Mouse (Mus musculus) forebrain, embryonic 16.5 days (tissue): ENCODE results near the gene Rgs4. TPM values are rescaled to one million over a fixed set of nuclear protein-coding genes. Genes with fewer than 3 reads are reported as not detected.

Experiments
- ATAC-seq: fragments of 200-750 bp; cut with Nextera tagmentation; 2 replicates; pipeline ENCODE4 v1.8.0; 2017; ENCODE audit warnings: mild to moderate bottlenecking, moderate library complexity
- H3K27ac ChIP-seq: fragments of 300-500 bp; sonication (generic); 2 replicates; pipeline ENCODE4 v1.5.1; 2014; ENCODE audit warnings: low read length, control low read depth
- H3K27me3 ChIP-seq: fragments of 300-500 bp; sonication (generic); replicated peaks from 2 replicates; pipeline ENCODE4 v1.6.1; 2014; ENCODE audit warnings: low read length; ENCODE audit not compliant: control insufficient read depth, insufficient read depth
- H3K36me3 ChIP-seq: fragments of 300-500 bp; sonication (generic); 2 replicates; pipeline ENCODE4 v1.6.1; 2014; ENCODE audit not compliant: control insufficient read depth, insufficient read depth
- H3K4me1 ChIP-seq: fragments of 300-500 bp; sonication (generic); replicated peaks from 2 replicates; pipeline ENCODE4 v1.6.1; 2014; ENCODE audit warnings: low read length; ENCODE audit not compliant: control insufficient read depth, insufficient read depth
- H3K4me2 ChIP-seq: fragments of 300-500 bp; sonication (generic); 2 replicates; pipeline ENCODE4 v1.6.1; 2014; ENCODE audit warnings: mild to moderate bottlenecking, low read length, control low read depth
- H3K4me3 ChIP-seq: fragments of 300-500 bp; sonication (generic); replicated peaks from 2 replicates; pipeline ENCODE4 v1.5.1; 2014; ENCODE audit warnings: mild to moderate bottlenecking, low read length, control low read depth
- H3K9ac ChIP-seq: fragments of 300-500 bp; sonication (generic); replicated peaks from 2 replicates; pipeline ENCODE4 v1.6.1; 2014; ENCODE audit warnings: low read depth, low read length, control low read depth
- H3K9me3 ChIP-seq: fragments of 300-500 bp; sonication (generic); 2 replicates; pipeline ENCODE4 v1.6.1; 2016; ENCODE audit warnings: low read length; ENCODE audit not compliant: control insufficient read depth
- WGBS: fragments of 180-500 bp; shearing (Covaris S2); extraction: QIAGEN DNeasy Blood & Tissue Kit; methylation state at CpG from one replicate; pipeline ENCODE4 v1.1.7; 2014; 5-methylcytosine and 5-hydroxymethylcytosine counted together
- polyA plus RNA-seq: library from polyadenylated mRNA; unstranded; fragments of >200 nt; fragmentation: Nextera tagmentation; extraction: Ambion mirVana; gene quantifications from 2 replicates; pipeline ENCODE4 v1.2.1, GENCODE M21; 2015

Rgs4 gene
- polyA plus RNA-seq, 1 experiment from 2014 or later: 89.6 TPM

DNA sequence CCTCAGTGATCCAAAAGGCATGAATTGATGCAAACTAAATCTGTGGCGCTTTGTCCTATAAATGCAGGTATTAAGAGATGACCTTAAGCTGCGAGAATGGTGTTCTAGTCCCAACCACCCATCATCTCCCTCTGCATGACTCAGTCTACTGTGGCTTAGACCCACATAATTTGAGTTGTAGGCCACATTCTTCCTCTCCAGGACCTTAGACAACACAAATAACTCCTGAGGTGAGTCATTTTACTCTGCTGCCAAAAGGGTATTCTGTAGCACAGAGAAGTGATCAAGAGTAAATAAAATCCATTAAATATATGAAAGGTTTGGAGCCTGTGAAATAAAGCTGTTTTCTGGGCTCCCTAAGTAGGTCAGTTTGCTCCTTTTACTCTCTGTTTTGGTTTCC is 48.3 kb downstream of the Rgs4 start:
- 75% methylated on average over 2 of the region's 2 CpGs for WGBS
- H3K27ac ChIP-seq: no peak overlapping the region
- H3K36me3 ChIP-seq: no peaks in the 10 kb centered on the region
- H3K4me1 ChIP-seq: no peaks in the 10 kb centered on the region
- ATAC-seq: no peak
- H3K4me3 ChIP-seq: no peak overlapping the region
- H3K9me3 ChIP-seq: no peaks in the 10 kb centered on the region
- H3K9ac ChIP-seq: no peak overlapping the region
- H3K4me2 ChIP-seq: no peak overlapping the region
- no peaks in the 10 kb centered on the region for H3K27me3 ChIP-seq

DNA sequence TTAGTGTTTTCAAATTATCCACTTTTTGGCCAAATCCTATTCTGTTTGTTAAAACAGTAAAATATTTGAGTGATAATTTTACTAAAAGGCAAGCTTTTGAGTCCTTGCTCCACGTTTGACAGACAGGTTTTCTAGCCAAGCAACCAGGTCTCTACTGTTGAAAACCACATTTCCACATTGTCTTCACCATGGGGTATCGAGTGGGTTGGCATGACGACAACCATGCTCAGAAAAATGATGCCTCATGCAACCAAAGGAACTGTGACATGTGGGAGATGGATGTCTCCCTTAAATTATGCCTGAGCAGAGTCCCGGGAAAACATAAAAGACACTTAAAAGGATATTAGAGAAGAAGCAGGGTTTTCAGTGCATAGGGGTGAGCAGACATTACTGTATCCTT is 50.2 kb downstream of the Rgs4 start:
- no peaks in the 10 kb centered on the region for H3K36me3 ChIP-seq
- H3K4me1 ChIP-seq: no peaks in the 10 kb centered on the region
- H3K9me3 ChIP-seq: no peaks in the 10 kb centered on the region
- no peak overlapping the region for H3K4me3 ChIP-seq
- H3K4me2 ChIP-seq: no peak overlapping the region
- H3K9ac ChIP-seq: no peak overlapping the region
- no peak overlapping the region for H3K27ac ChIP-seq
- 82% methylated on average over 4 of the region's 4 CpGs for WGBS
- no peaks in the 10 kb centered on the region for H3K27me3 ChIP-seq
- ATAC-seq: no peak

GRCm38 (mm10) chr1:169695356-169695755 is 52.1 kb downstream of the Rgs4 start:
- Histone ChIP-seq H3K9ac (no peak overlapping the region), H3K27ac (no peak overlapping the region), H3K27me3 (no peaks in the 10 kb centered on the region), H3K4me2 (no peak overlapping the region), H3K9me3 (no peaks in the 10 kb centered on the region), H3K4me3 (no peak overlapping the region), H3K36me3 (no peaks in the 10 kb centered on the region), H3K4me1 (no peaks in the 10 kb centered on the region)
- 91% methylated on average over 3 of the region's 3 CpGs for WGBS
- no peak for ATAC-seq

- Histone ChIP-seq H3K9ac (no peak overlapping the region), H3K27me3 (no peaks in the 10 kb centered on the region), H3K27ac (no peak overlapping the region), H3K4me2 (no peak overlapping the region), H3K36me3 (no peaks in the 10 kb centered on the region), H3K4me1 (no peaks in the 10 kb centered on the region), H3K4me3 (no peak overlapping the region), H3K9me3 (no peaks in the 10 kb centered on the region)
- ATAC-seq: no peak
- 80% methylated on average over 3 of the region's 3 CpGs for whole genome bisulfite sequencing
Measured at GRCm38 (mm10) chr1:169693537-169693936, 53.9 kb downstream of the Rgs4 start.

GRCm38 (mm10) chr1:169693040-169693439 is 54.4 kb downstream of the Rgs4 start:
- H3K9ac ChIP-seq: no peak overlapping the region
- no peak overlapping the region for H3K4me2 ChIP-seq
- H3K4me3 ChIP-seq: no peak overlapping the region
- H3K9me3 ChIP-seq: no peaks in the 10 kb centered on the region
- H3K4me1 ChIP-seq: no peaks in the 10 kb centered on the region
- no peaks in the 10 kb centered on the region for H3K27me3 ChIP-seq
- no peak overlapping the region for H3K27ac ChIP-seq
- WGBS: 64% methylated on average over 2 of the region's 2 CpGs
- H3K36me3 ChIP-seq: no peaks in the 10 kb centered on the region
- ATAC-seq: no peak

Other genes starting within 250 kb of the Rgs4 start
- gene Nuf2, start 216.2 kb downstream of the Rgs4 start, polyA plus RNA-seq: 25.1 and 31.2 TPM in 2 replicates
- gene Rgs5, start 92.1 kb downstream of the Rgs4 start, polyA plus RNA-seq: 19.4 and 20.8 TPM in 2 replicates
- 0.96 and 1.7 TPM in 2 replicates for gene Ccdc190, start 181.0 kb upstream of the Rgs4 start, polyA plus RNA-seq
- 18.1 and 19.5 TPM in 2 replicates for gene Hsd17b7, start 221.6 kb upstream of the Rgs4 start, polyA plus RNA-seq